In the genomic region with DNA sequence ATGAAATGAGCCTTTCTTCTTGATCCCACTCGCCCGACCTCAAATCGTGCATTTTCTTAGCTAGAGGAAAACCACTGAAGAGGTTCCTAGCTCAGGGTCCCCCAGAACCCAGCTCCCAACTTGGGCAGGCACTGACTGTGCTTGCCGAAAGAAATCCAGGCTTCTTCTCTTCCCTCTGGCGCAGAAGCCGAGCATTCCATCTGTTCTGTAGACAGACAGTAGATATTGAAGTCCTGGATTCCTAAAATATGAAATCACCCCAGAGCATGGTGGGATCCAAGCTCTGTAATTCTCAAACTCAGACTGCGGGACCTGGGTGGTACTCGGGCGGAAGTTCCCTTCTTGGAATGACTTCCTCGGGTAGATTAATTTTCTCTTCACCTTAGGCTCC, we compare ENCODE assay signal across 11 mouse cellular contexts. TPM values are rescaled to one million over a fixed set of nuclear protein-coding genes. Genes with fewer than 3 reads are reported as not detected.
DNase-seq lines count a peak whose midpoint lies in the region; ATAC-seq lines count a peak whose summit lies in the region.
"Had no signal": no experiment of that assay in that cellular context is flagged by ENCODE, and none has a peak within 500 bp of the region (broad histone marks: within the 10 kb centered on the region; RNA-seq: fewer than 3 reads in every experiment).

No protein-coding gene starts in this region.

- peak overlapping the region; percentile 17; the same call in 1 of the 2 replicates for H3K9ac ChIP-seq in forebrain, embryonic 16.5 days (replicated peaks; ENCODE audit: low read depth, low read length)
- no peak overlapping the region for H3K9ac ChIP-seq in intestine, embryonic 15.5 days
- no peak overlapping the region for H3K9ac ChIP-seq in neural tube, embryonic 14.5 days (replicated peaks; ENCODE audit: low read depth, low read length)
- H3K9ac ChIP-seq: embryonic facial prominence, embryonic 12.5 days had no signal

- intact Hi-C loops in left cerebral cortex, postnatal 25 days (cut with DNase I), result no loop called here

- H3K4me2 ChIP-seq in forebrain, embryonic 16.5 days (ENCODE audit: low read length), result peak overlapping the region; percentile 54
- H3K4me2 ChIP-seq in intestine, embryonic 15.5 days (replicated peaks), result peak overlapping the region; percentile 49
- H3K4me2 ChIP-seq in neural tube, embryonic 14.5 days (ENCODE audit: low read depth, low read length), result peak overlapping the region; percentile 51; the same call in 1 of the 2 replicates

- peak; percentile 24 to 44 for DNase-seq in left cerebral cortex, postnatal 25 days (ENCODE audit: low spot score in 2 of 2)
- DNase-seq in left cerebral cortex, adult 18-20 months (ENCODE audit: low spot score in 2 of 2), result no peak
- no peak for DNase-seq in yolk sac, embryonic 10.5 days (ENCODE audit: low spot score)
- DNase-seq in right cerebral cortex, postnatal 4 days, result no peak

- no peaks in the 10 kb centered on the region for H3K36me3 ChIP-seq in forebrain, embryonic 16.5 days (ENCODE audit: control insufficient read depth, insufficient read depth)
- no peaks in the 10 kb centered on the region for H3K36me3 ChIP-seq in intestine, embryonic 15.5 days
- no peaks in the 10 kb centered on the region for H3K36me3 ChIP-seq in neural tube, embryonic 14.5 days (ENCODE audit: control insufficient read depth, insufficient read depth, low read length)
- H3K36me3 ChIP-seq: embryonic facial prominence, embryonic 12.5 days had no signal

- H3K4me3 ChIP-seq in forebrain, embryonic 16.5 days (replicated peaks; ENCODE audit: low read length), result no peak overlapping the region
- H3K4me3 ChIP-seq in intestine, embryonic 15.5 days (replicated peaks), result no peak overlapping the region
- peak overlapping the region; percentile 17; the same call in 1 of the 2 replicates for H3K4me3 ChIP-seq in neural tube, embryonic 14.5 days (ENCODE audit: low read depth, low read length)
- H3K4me3 ChIP-seq: megakaryocyte, embryonic 14.5 days had no signal

- H3K27me3 ChIP-seq in forebrain, embryonic 16.5 days (replicated peaks; ENCODE audit: control insufficient read depth, insufficient read depth, low read length), result no peaks in the 10 kb centered on the region
- H3K27me3 ChIP-seq in intestine, embryonic 15.5 days (replicated peaks), result no peaks in the 10 kb centered on the region
- no peaks in the 10 kb centered on the region for H3K27me3 ChIP-seq in neural tube, embryonic 14.5 days (ENCODE audit: control insufficient read depth, insufficient read depth, low read length)

- H3K4me1 ChIP-seq in forebrain, embryonic 16.5 days (replicated peaks; ENCODE audit: control insufficient read depth, insufficient read depth, low read length), result peaks cover 28% of the 10 kb centered on the region
- H3K4me1 ChIP-seq in intestine, embryonic 15.5 days (replicated peaks), result peaks cover 7% of the 10 kb centered on the region
- H3K4me1 ChIP-seq in neural tube, embryonic 14.5 days (ENCODE audit: control insufficient read depth, insufficient read depth, low read length), result peaks cover 7% of the 10 kb centered on the region; the same call in 1 of the 2 replicates
- H3K4me1 ChIP-seq: megakaryocyte, embryonic 14.5 days had no signal

- ATAC-seq in forebrain, embryonic 16.5 days, result no peak
- no peak for ATAC-seq in intestine, embryonic 15.5 days
- ATAC-seq in neural tube, embryonic 14.5 days (ENCODE audit: low read depth), result no peak
- no peak for ATAC-seq in megakaryocyte-erythroid progenitor cell, adult 5-6 weeks (replicated peaks; ENCODE audit: low FRiP score, low TSS enrichment, poor library complexity, severe bottlenecking)

- 41% methylated on average over 10 of the region's 10 CpGs for WGBS in forebrain, embryonic 16.5 days
- 36% methylated on average over 10 of the region's 10 CpGs for WGBS in intestine, embryonic 15.5 days
- whole genome bisulfite sequencing in neural tube, embryonic 14.5 days, result 57% methylated on average over 10 of the region's 10 CpGs

- peak overlapping the region; percentile 62 for H3K27ac ChIP-seq in forebrain, embryonic 16.5 days (ENCODE audit: low read length)
- H3K27ac ChIP-seq in intestine, embryonic 15.5 days, result peak overlapping the region; percentile 73
- no peak overlapping the region for H3K27ac ChIP-seq in neural tube, embryonic 14.5 days (ENCODE audit: low read depth, low read length)
- H3K27ac ChIP-seq: embryonic facial prominence, embryonic 12.5 days had no signal

- H3K9me3 ChIP-seq in forebrain, embryonic 16.5 days (ENCODE audit: control insufficient read depth, low read length), result no peaks in the 10 kb centered on the region
- H3K9me3 ChIP-seq in intestine, embryonic 15.5 days, result no peaks in the 10 kb centered on the region
- H3K9me3 ChIP-seq in neural tube, embryonic 14.5 days (ENCODE audit: control insufficient read depth, low read length), result no peaks in the 10 kb centered on the region
- H3K9me3 ChIP-seq: embryonic facial prominence, embryonic 12.5 days; megakaryocyte, embryonic 14.5 days had no signal

RNA-seq across cellular contexts. Expression of a gene that starts 5.0 kb away (rescaled TPM):
- 100 to 1,000 TPM; 166 to 170 TPM for total RNA-seq in left cerebral cortex, postnatal 25 days (2021)
- total RNA-seq in left cerebral cortex, adult 18-20 months (2021), result 100 to 1,000 TPM; 147 to 160 TPM
- 295 and 358 TPM in 2 replicates for polyA plus RNA-seq in forebrain, embryonic 16.5 days (2015; fragmentation: Nextera tagmentation; extraction: Ambion mirVana)
- 26.0 and 28.1 TPM in 2 replicates for polyA plus RNA-seq in intestine, embryonic 15.5 days (2015; fragmentation: Nextera tagmentation; extraction: Ambion mirVana)
- polyA plus RNA-seq in neural tube, embryonic 14.5 days (2014; fragmentation: Nextera tagmentation; extraction: Ambion mirVana), result 232 and 319 TPM in 2 replicates
- not detected in 2 replicates for total RNA-seq in megakaryocyte-erythroid progenitor cell, adult 5-6 weeks (2014; fragmentation: Nextera tagmentation)
- not detected in 2 replicates for total RNA-seq in megakaryocyte-erythroid progenitor cell, adult 5-6 weeks (2017)
- polyA plus RNA-seq: spleen, adult 2 months had no signal

RNA-seq across cellular contexts. Expression of a gene that starts 7.0 kb away (rescaled TPM):
- 1 to 10 TPM; 4.2 to 5.3 TPM for total RNA-seq in left cerebral cortex, postnatal 25 days (2021)
- 1 to 10 TPM; 6.4 to 7.8 TPM for total RNA-seq in left cerebral cortex, adult 18-20 months (2021)
- 10.6 and 11.7 TPM in 2 replicates for polyA plus RNA-seq in forebrain, embryonic 16.5 days (2015; fragmentation: Nextera tagmentation; extraction: Ambion mirVana)
- 5.5 and 5.6 TPM in 2 replicates for polyA plus RNA-seq in intestine, embryonic 15.5 days (2015; fragmentation: Nextera tagmentation; extraction: Ambion mirVana)
- polyA plus RNA-seq in neural tube, embryonic 14.5 days (2014; fragmentation: Nextera tagmentation; extraction: Ambion mirVana), result 14.6 and 17.5 TPM in 2 replicates
- total RNA-seq in megakaryocyte-erythroid progenitor cell, adult 5-6 weeks (2014; fragmentation: Nextera tagmentation), result 3.9 TPM in 1 of 2 replicates, not detected in the other
- not detected in 2 replicates for total RNA-seq in megakaryocyte-erythroid progenitor cell, adult 5-6 weeks (2017)

RNA-seq across cellular contexts. Expression of a gene that starts 29.4 kb away (rescaled TPM):
- total RNA-seq in left cerebral cortex, postnatal 25 days (2021), result not detected
- total RNA-seq in left cerebral cortex, adult 18-20 months (2021), result not detected
- 0.56 and 2.2 TPM in 2 replicates for polyA plus RNA-seq in forebrain, embryonic 16.5 days (2015; fragmentation: Nextera tagmentation; extraction: Ambion mirVana)
- 0.36 and 0.48 TPM in 2 replicates for polyA plus RNA-seq in intestine, embryonic 15.5 days (2015; fragmentation: Nextera tagmentation; extraction: Ambion mirVana)
- polyA plus RNA-seq in neural tube, embryonic 14.5 days (2014; fragmentation: Nextera tagmentation; extraction: Ambion mirVana), result 0.76 and 1.7 TPM in 2 replicates
- not detected in 2 replicates for total RNA-seq in megakaryocyte-erythroid progenitor cell, adult 5-6 weeks (2014; fragmentation: Nextera tagmentation)
- not detected in 2 replicates for total RNA-seq in megakaryocyte-erythroid progenitor cell, adult 5-6 weeks (2017)
- polyA plus RNA-seq: spleen, adult 2 months had no signal

RNA-seq across cellular contexts. Expression of a gene that starts 30.0 kb away (rescaled TPM):
- 10 to 100 TPM; 37.8 to 38.9 TPM for total RNA-seq in left cerebral cortex, postnatal 25 days (2021)
- total RNA-seq in left cerebral cortex, adult 18-20 months (2021), result 10 to 100 TPM; 36.9 to 37.1 TPM
- 58.8 and 62.1 TPM in 2 replicates for polyA plus RNA-seq in forebrain, embryonic 16.5 days (2015; fragmentation: Nextera tagmentation; extraction: Ambion mirVana)
- 69.3 TPM in 2 replicates for polyA plus RNA-seq in intestine, embryonic 15.5 days (2015; fragmentation: Nextera tagmentation; extraction: Ambion mirVana)
- 59.5 and 64.1 TPM in 2 replicates for polyA plus RNA-seq in neural tube, embryonic 14.5 days (2014; fragmentation: Nextera tagmentation; extraction: Ambion mirVana)
- 47.9 and 62.5 TPM in 2 replicates for total RNA-seq in megakaryocyte-erythroid progenitor cell, adult 5-6 weeks (2014; fragmentation: Nextera tagmentation)
- 92.4 and 99.0 TPM in 2 replicates for total RNA-seq in megakaryocyte-erythroid progenitor cell, adult 5-6 weeks (2017)

Comparison
In these comparisons a context has a peak if more than half of its experiments do, and no peak if none do; other contexts are left out.
1. DNase-seq: peak in left cerebral cortex, postnatal 25 days (2 of 2); none in left cerebral cortex, adult 18-20 months (0 of 2), yolk sac, embryonic 10.5 days (single experiment) and right cerebral cortex, postnatal 4 days (single experiment).
2. RNA of a gene that starts 5.0 kb away (total RNA-seq): 166 to 170 TPM in left cerebral cortex, postnatal 25 days and 147 to 160 TPM in left cerebral cortex, adult 18-20 months; not detected in megakaryocyte-erythroid progenitor cell, adult 5-6 weeks; every median in the first group is over 100 times any median in the second.
3. Peak in every context shown above with its lines, with median percentiles within 50 percentile points of each other: H3K4me2 ChIP-seq.